ENCODE assay signal across 8 mouse cellular contexts in the genomic region with DNA sequence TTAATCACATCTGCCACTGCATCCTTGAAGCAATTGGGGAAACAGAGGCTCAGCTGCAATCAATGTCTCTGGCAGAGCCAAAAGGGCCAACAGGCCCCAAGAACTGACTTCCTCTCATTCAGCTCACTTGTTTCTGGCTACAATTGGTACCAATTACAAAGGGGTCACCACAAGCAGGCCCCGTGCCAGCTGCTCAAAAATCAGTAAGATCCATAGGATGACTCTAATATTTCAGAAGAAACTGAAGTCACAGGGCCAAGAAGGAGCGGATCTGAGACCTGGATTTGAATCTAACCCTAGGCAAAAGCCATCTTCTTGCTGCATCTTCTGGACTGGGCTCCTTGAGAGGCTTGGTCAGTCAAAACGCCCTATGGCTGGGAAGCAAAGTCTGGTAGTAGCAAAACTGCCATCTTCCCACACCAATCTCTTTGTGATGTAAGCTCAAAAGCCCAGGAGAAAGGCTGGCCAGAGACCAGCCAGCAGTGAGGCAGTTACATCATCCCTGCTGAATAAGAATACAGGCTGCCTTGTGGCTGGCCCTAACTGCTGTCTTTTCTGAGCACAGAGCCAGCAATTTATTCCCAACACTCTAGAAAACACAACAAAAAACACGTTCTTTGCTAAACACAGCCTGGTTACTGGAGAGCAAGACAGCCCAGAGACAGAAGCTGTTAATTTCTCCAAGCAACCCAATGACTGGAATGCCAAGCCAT. TPM values are rescaled to one million over a fixed set of nuclear protein-coding genes. Genes with fewer than 3 reads are reported as not detected.
DNase-seq lines count a peak whose midpoint lies in the region; ATAC-seq and TF ChIP-seq lines count a peak whose summit lies in the region.

No protein-coding gene starts in this region.

- H3K4me1 ChIP-seq in lung, embryonic 14.5 days (ENCODE audit: insufficient read depth) = peaks cover 7% of the 10 kb centered on the region
- H3K4me1 ChIP-seq in heart, embryonic 16.5 days (ENCODE audit: control insufficient read depth, insufficient read depth, low read length) = peaks cover 27% of the 10 kb centered on the region
- peaks cover 24% of the 10 kb centered on the region for H3K4me1 ChIP-seq in limb, embryonic 10.5 days

- no peaks in the 10 kb centered on the region for H3K27me3 ChIP-seq in lung, embryonic 14.5 days (ENCODE audit: insufficient read depth, low read length)
- H3K27me3 ChIP-seq in heart, embryonic 16.5 days (ENCODE audit: control insufficient read depth, insufficient read depth, low read length) = no peaks in the 10 kb centered on the region
- H3K27me3 ChIP-seq in limb, embryonic 10.5 days (ENCODE audit: low read depth, poor library complexity, severe bottlenecking) = no peaks in the 10 kb centered on the region

- H3K4me2 ChIP-seq in lung, embryonic 14.5 days = peak overlapping the region; percentile 91
- peak overlapping the region; percentile 97 for H3K4me2 ChIP-seq in heart, embryonic 16.5 days (ENCODE audit: low read depth, low read length)

- H3K27ac ChIP-seq in lung, embryonic 14.5 days (ENCODE audit: low read depth) = no peak overlapping the region
- no peak overlapping the region for H3K27ac ChIP-seq in heart, embryonic 16.5 days (ENCODE audit: low read length)
- H3K27ac ChIP-seq in limb, embryonic 10.5 days = no peak overlapping the region

- peak overlapping the region; percentile 91 for H3K9ac ChIP-seq in lung, embryonic 14.5 days
- peak overlapping the region; percentile 98 for H3K9ac ChIP-seq in heart, embryonic 16.5 days (ENCODE audit: low read length)

- TF ChIP-seq CTCF in lung, embryonic 14.5 days (IDR thresholded peaks at IDR 0.05; ENCODE audit: low read depth) = no peak

- no peak for DNase-seq in lung, embryonic 14.5 days
- no peak for DNase-seq in lung, postnatal 36 days
- DNase-seq in cerebellum, postnatal 25 days = peak; percentile 62 to 66
- DNase-seq in limb, embryonic 10.5 days (ENCODE audit: low spot score) = no peak
- peak; percentile 63 for DNase-seq in right cerebral cortex, postnatal 25 days
- DNase-seq in c-Kit-positive CD71-positive TER-119-positive erythroid progenitor cells, embryonic 14.5 days (ENCODE audit: low spot score) = no peak

- no peak for ATAC-seq in lung, embryonic 14.5 days (ENCODE audit: insufficient read depth)
- no peak for ATAC-seq in heart, embryonic 16.5 days (replicated peaks; ENCODE audit: extremely low read depth, insufficient read depth, low FRiP score)
- ATAC-seq in erythroid progenitor cell, adult 5-6 weeks (replicated peaks; ENCODE audit: low FRiP score, poor library complexity, severe bottlenecking) = no peak

- no peaks in the 10 kb centered on the region for H3K9me3 ChIP-seq in lung, embryonic 14.5 days (ENCODE audit: low read depth, low read length)
- no peaks in the 10 kb centered on the region for H3K9me3 ChIP-seq in heart, embryonic 16.5 days (replicated peaks; ENCODE audit: control insufficient read depth, low read length)
- H3K9me3 ChIP-seq in limb, embryonic 10.5 days (replicated peaks) = no peaks in the 10 kb centered on the region

- WGBS in lung, embryonic 14.5 days = 79% methylated on average over 4 of the region's 4 CpGs
- 74% methylated on average over 4 of the region's 4 CpGs for WGBS in heart, embryonic 16.5 days
- WGBS in limb, embryonic 10.5 days = 84% methylated on average over 4 of the region's 4 CpGs

- peak overlapping the region; percentile 100; the same call in 1 of the 2 replicates for H3K4me3 ChIP-seq in lung, embryonic 14.5 days (ENCODE audit: low read depth, low read length)
- H3K4me3 ChIP-seq in heart, embryonic 16.5 days (ENCODE audit: low read length) = peak overlapping the region; percentile 100
- H3K4me3 ChIP-seq in limb, embryonic 10.5 days = peak overlapping the region; percentile 95

- H3K36me3 ChIP-seq in lung, embryonic 14.5 days (ENCODE audit: insufficient read depth) = peaks cover 11% of the 10 kb centered on the region; the same call in 1 of the 2 replicates
- no peaks in the 10 kb centered on the region; the same call in 1 of the 2 replicates for H3K36me3 ChIP-seq in heart, embryonic 16.5 days (ENCODE audit: control insufficient read depth, insufficient read depth)
- peaks cover 29% of the 10 kb centered on the region for H3K36me3 ChIP-seq in limb, embryonic 10.5 days

RNA-seq across cellular contexts. Expression of gene Rnf114, which starts 1.5 kb away (rescaled TPM):
- polyA plus RNA-seq in lung, embryonic 14.5 days (2014; fragmentation: Nextera tagmentation; extraction: Ambion mirVana) = 94.7 and 98.7 TPM in 2 replicates
- polyA plus RNA-seq in heart, embryonic 16.5 days (2015; fragmentation: Nextera tagmentation; extraction: Ambion mirVana) = 78.5 and 79.0 TPM in 2 replicates
- 130 and 131 TPM in 2 replicates for polyA plus RNA-seq in limb, embryonic 10.5 days (2016; fragmentation: Nextera tagmentation; extraction: Ambion mirVana)
- 24.1 and 33.5 TPM in 2 replicates for total RNA-seq in erythroid progenitor cell, adult 5-6 weeks (2015; ENCODE audit: low replicate concordance)
- total RNA-seq in erythroid progenitor cell, adult 5-6 weeks (2017; ENCODE audit: low replicate concordance) = 10.2 and 17.8 TPM in 2 replicates

RNA-seq across cellular contexts. Expression of gene Spata2, which starts 1.7 kb away (rescaled TPM):
- 15.6 and 16.4 TPM in 2 replicates for polyA plus RNA-seq in lung, embryonic 14.5 days (2014; fragmentation: Nextera tagmentation; extraction: Ambion mirVana)
- 13.4 and 15.8 TPM in 2 replicates for polyA plus RNA-seq in heart, embryonic 16.5 days (2015; fragmentation: Nextera tagmentation; extraction: Ambion mirVana)
- polyA plus RNA-seq in limb, embryonic 10.5 days (2016; fragmentation: Nextera tagmentation; extraction: Ambion mirVana) = 19.5 and 21.5 TPM in 2 replicates
- total RNA-seq in erythroid progenitor cell, adult 5-6 weeks (2015; ENCODE audit: low replicate concordance) = 7.5 and 8.6 TPM in 2 replicates
- total RNA-seq in erythroid progenitor cell, adult 5-6 weeks (2017; ENCODE audit: low replicate concordance) = 5.4 and 7.4 TPM in 2 replicates

RNA-seq across cellular contexts. Expression of gene Snai1, which starts 47.0 kb away (rescaled TPM):
- polyA plus RNA-seq in lung, embryonic 14.5 days (2014; fragmentation: Nextera tagmentation; extraction: Ambion mirVana) = 152 and 162 TPM in 2 replicates
- 12.5 and 20.6 TPM in 2 replicates for polyA plus RNA-seq in heart, embryonic 16.5 days (2015; fragmentation: Nextera tagmentation; extraction: Ambion mirVana)
- polyA plus RNA-seq in limb, embryonic 10.5 days (2016; fragmentation: Nextera tagmentation; extraction: Ambion mirVana) = 94.9 and 118 TPM in 2 replicates
- not detected in 2 replicates for total RNA-seq in erythroid progenitor cell, adult 5-6 weeks (2015; ENCODE audit: low replicate concordance)
- total RNA-seq in erythroid progenitor cell, adult 5-6 weeks (2017; ENCODE audit: low replicate concordance) = not detected in 2 replicates

Comparison
In these comparisons a context has a peak if more than half of its experiments do, and no peak if none do; other contexts are left out.
1. DNase-seq: peak in cerebellum, postnatal 25 days (2 of 2) and right cerebral cortex, postnatal 25 days (single experiment); none in lung, embryonic 14.5 days (single experiment), lung, postnatal 36 days (single experiment), limb, embryonic 10.5 days (single experiment) and c-Kit-positive CD71-positive TER-119-positive erythroid progenitor cells, embryonic 14.5 days (single experiment).
2. Peak in every context shown above with its lines, with median percentiles within 50 percentile points of each other: H3K4me3 ChIP-seq.